Mouse (Mus musculus): ENCODE data around the gene Asb8.

Gene Asb8

GRCm38 (mm10) chr15:98155272-98155671 is 10.2 kb downstream of the Asb8 start:
- no peak for DNase-seq

GRCm38 (mm10) chr15:98154631-98155030 is 10.8 kb downstream of the Asb8 start:
- no peak for DNase-seq

GRCm38 (mm10) chr15:98154146-98154545 is 11.3 kb downstream of the Asb8 start:
- no peak for DNase-seq

GRCm38 (mm10) chr15:98153625-98154024 is 11.8 kb downstream of the Asb8 start:
- DNase-seq, result peak; percentile 37 to 45

GRCm38 (mm10) chr15:98152916-98153315 is 12.5 kb downstream of the Asb8 start:
- DNase-seq, result no peak

- no peak for DNase-seq
Measured at GRCm38 (mm10) chr15:98149166-98149602, 16.2 kb downstream of the Asb8 start.

- peak; percentile 50 to 52 for DNase-seq
Measured at GRCm38 (mm10) chr15:98148356-98148755, 17.1 kb downstream of the Asb8 start.

- DNase-seq, result peak; percentile 95
Measured at GRCm38 (mm10) chr15:98145559-98146181, 19.8 kb downstream of the Asb8 start.

GRCm38 (mm10) chr15:98144861-98145507 is 20.4 kb downstream of the Asb8 start:
- DNase-seq, result peak in 1 of 2 experiments; percentile 64

- DNase-seq, result no peak
Measured at GRCm38 (mm10) chr15:98142515-98142914, 22.9 kb downstream of the Asb8 start.

- DNase-seq, result no peak
Measured at GRCm38 (mm10) chr15:98140809-98141208, 24.6 kb downstream of the Asb8 start.

- DNase-seq, result no peak
Measured at GRCm38 (mm10) chr15:98139763-98140162, 25.7 kb downstream of the Asb8 start.

GRCm38 (mm10) chr15:98136871-98137270 is 28.6 kb downstream of the Asb8 start:
- DNase-seq, result no peak

GRCm38 (mm10) chr15:98135671-98136070 is 29.8 kb downstream of the Asb8 start:
- no peak for DNase-seq

GRCm38 (mm10) chr15:98134666-98135065 is 30.8 kb downstream of the Asb8 start:
- DNase-seq, result no peak

GRCm38 (mm10) chr15:98134034-98134433 is 31.4 kb downstream of the Asb8 start:
- DNase-seq, result no peak

GRCm38 (mm10) chr15:98133471-98133870 is 32.0 kb downstream of the Asb8 start:
- DNase-seq, result no peak

GRCm38 (mm10) chr15:98131942-98132655 is 33.3 kb downstream of the Asb8 start:
- DNase-seq, result no peak

- no peak for DNase-seq
Measured at GRCm38 (mm10) chr15:98131451-98131850, 34.0 kb downstream of the Asb8 start.

GRCm38 (mm10) chr15:98131001-98131400 is 34.4 kb downstream of the Asb8 start:
- DNase-seq, result no peak

- no peak for DNase-seq
Measured at GRCm38 (mm10) chr15:98120831-98121230, 44.6 kb downstream of the Asb8 start.

GRCm38 (mm10) chr15:98119363-98119762 is 46.1 kb downstream of the Asb8 start:
- DNase-seq, result no peak

GRCm38 (mm10) chr15:98116287-98116686 is 49.1 kb downstream of the Asb8 start:
- DNase-seq, result no peak

- no peak for DNase-seq
Measured at GRCm38 (mm10) chr15:98115779-98116163, 49.7 kb downstream of the Asb8 start.
